Mouse (Mus musculus) MEL (cell line): ENCODE results near the gene Prep.

Experiments
- POLR2A ChIP-seq, 2 experiments: IDR thresholded peaks; 2 replicates each; pipeline ENCODE4 v1.6.1; 2011 to 2012; ENCODE audit warnings: low read length in 2 of 2, mild to moderate bottlenecking in 2 of 2, control low read depth in 1 of 2, improper control_type of control experiment in 1 of 2, low read depth in 1 of 2, moderate library complexity in 1 of 2; ENCODE audit not compliant: control insufficient read depth in 1 of 2, insufficient read depth in 1 of 2, poor library complexity in 1 of 2
- TAL1 ChIP-seq: IDR thresholded peaks from 2 replicates; pipeline ENCODE4 v1.6.1; 2012; ENCODE audit warnings: mild to moderate bottlenecking, inconsistent platforms, low read length, moderate library complexity, mixed read lengths

GRCm38 (mm10) chr10:45114462-45114861 lies 47.5 kb downstream of the Prep start:
- TF ChIP-seq TAL1 (no peak), POLR2A (IDR thresholded peaks at IDR 0.05; ENCODE audit: control insufficient read depth in 1 of 2, insufficient read depth in 1 of 2, low read depth in 1 of 2, low read length in 2 of 2, poor library complexity in 1 of 2) (no peak)
